Mouse (Mus musculus) thymus, adult 18-20 months (tissue): ENCODE results near the gene Sh3bgrl3.
A peak's percentile ranks its signal among the peaks of the same experiment; 100 is the strongest.

Experiments used
- DNase-seq, 2 experiments: peaks; one replicate each; pipeline ENCODE4 v3.0.0; 2022; ENCODE audit warnings: mixed read lengths in 2 of 2

Gene Sh3bgrl3

DNA sequence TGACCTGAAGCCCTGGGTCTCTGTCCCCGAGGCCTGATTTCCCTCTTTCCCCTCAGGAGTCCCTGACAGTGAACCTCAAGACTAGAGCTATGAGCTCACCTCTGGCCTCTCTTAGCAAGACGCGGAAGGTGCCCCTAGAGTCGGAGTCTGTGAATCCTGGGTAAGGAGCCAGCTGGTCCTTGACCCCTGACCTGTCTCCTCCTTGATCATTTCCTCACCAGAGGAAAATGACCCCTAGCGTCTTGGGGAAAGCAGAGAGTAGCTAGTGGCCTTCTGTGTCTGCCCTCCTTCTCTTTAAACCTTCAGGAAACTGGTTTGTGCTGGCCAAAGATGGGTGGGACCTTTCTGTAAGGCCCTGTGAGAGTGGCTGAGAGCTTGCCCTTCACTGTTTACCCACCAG lies 20.4 kb downstream of the Sh3bgrl3 start:
- DNase-seq, result no peak

DNA sequence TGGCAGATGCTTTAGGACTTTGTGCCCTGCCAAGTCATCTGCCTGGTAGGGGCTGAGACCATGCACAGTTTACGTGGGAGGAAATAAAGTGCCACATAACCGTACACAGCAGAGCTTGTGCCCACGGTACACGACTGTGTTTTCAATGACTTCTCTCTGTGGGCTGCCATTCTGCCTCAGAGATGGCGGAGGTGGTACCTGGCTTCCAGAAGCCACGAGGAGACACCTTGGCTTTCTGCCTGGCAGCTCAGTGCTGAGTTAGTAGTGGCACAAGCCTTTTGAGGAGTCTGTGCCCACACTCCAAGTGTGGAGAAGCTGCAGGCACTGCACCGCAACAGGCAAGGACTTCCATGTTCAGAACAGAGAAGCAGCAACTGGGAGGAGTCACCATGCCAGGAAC lies 20.9 kb downstream of the Sh3bgrl3 start:
- no peak for DNase-seq

GRCm38 (mm10) chr4:134106105-134106504 lies 22.5 kb downstream of the Sh3bgrl3 start:
- no peak for DNase-seq

DNA sequence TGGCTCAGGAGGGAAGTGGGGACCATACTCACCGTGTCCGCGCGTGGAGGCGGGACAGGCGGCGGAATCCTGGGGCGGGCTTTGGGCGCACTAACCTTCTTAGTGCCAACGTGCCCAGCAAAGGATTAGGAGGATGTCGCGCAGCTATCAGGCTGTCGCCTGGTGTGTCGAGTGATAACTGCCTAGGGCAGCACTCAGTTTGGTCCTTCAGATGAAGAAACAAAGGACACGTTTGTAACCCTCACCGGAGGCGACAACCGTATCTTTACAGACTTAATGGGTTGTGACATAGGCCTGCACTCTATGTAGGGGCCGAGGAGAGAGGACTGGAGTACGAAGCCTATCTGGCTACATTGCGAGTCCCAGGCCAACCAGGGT lies 25.9 kb downstream of the Sh3bgrl3 start:
- no peak for DNase-seq

DNA sequence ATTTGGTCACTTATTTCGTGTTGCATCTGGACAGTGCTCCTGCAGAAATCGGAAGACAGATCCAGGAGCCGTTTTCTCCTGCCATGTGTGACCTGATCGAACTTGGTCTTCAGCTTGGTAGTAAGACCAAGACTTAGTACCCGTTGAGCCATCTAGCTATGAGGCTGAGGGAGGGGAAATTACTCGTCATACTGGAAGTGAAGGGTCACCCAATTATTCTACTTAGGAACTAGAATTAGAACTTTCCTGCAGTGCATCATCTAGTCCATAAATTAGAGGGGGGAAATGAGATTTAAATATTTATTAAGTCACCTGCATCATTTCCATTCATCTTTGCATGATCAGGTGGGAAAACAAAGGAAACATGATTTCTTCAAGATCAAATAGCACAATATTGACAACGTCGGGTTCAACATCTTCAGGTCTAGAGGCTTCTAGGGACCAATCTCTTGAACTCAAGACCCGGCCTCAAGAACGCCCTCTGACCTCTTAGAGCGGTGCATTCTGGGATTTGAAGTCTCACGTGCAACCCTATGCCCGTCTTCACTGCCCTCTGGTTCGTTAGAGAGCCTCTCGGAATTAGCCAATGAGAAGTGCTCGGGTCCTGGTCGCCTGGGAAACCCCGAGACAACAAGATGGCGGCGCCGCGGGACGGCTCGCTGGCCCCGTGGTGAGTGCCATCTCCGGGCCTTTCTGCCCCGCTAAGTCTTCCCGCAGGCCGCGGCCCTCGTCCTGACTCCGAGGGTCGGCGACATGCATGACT lies 26.4 kb downstream of the Sh3bgrl3 start, which contains the start of gene Ubxn11:
TSS of gene Ubxn11 (plus strand) at position 592 of the 763 bp plus-strand sequence.
- DNase-seq, result peak; percentile 78 to 84

DNA sequence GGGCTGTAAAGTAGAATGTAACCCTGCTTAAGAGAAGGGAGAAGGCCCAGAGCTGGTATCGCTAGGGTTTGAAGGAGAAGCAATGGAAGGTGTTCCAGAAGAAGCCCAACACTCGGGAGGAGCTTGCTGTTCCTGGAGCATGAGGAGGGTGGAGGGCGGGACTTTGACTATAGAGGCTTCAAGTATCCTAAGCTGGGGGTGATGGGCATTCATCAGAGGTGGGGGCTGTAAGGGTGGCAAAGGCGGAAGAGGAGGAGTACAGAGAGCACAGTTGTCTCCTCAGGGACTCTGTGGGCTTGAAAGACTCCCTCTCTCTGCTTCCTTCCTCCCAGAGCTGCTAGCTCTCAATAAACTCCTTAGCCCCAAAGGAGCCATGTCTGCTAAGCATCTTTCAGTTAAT lies 28.3 kb downstream of the Sh3bgrl3 start:
- DNase-seq, result no peak

DNA sequence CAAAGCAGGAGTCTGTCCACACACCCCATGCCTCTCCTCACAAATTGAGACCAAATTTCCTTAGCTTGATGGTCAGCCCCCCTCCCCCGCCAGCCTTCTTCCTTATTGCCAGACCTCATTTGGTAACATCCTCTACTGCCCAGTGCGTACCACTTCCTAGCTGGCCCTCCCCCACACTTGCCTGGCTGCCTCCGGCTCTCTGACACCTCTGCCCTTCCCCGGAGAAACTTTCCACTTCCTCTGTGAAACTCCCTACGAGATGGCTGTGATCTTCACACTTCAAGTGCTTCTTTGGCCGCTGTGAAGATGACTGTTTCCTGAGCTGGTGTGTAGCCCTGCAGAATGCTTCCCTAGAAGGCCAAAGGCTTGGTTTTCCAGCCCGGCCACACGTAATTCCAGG lies 30.0 kb downstream of the Sh3bgrl3 start:
- DNase-seq, result peak; percentile 83 to 90

DNA sequence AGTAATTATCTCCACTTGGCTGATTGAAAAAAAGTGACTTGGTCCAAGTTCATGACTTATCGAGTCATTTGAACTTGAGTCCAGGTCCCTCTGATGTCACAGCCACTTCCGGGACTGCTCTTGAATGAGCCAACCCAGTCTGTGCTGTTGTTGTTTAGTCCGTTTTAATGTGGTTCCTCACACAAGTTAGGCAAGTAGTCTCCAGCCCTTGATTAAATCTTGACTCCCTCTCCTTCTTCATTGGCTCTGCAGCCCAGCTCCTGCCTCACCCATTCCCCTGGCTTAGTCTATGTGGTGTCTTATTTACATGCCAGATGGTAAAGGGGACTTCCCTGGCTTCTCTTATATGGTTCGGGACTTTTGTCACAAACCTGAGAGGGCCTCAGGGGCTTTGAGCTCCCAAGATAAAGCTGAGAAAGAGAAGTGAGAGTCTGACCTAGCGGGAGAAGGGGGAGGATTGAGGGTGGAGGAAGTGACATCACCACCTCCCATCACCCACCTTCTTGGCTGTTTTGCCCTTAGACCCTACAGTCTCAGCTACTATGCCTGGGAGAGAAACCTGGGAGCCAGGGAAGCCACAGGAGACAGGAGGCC lies 31.5 kb downstream of the Sh3bgrl3 start:
- peak in 1 of 2 experiments; percentile 62 for DNase-seq

GRCm38 (mm10) chr4:134096120-134096519 lies 32.5 kb downstream of the Sh3bgrl3 start:
- DNase-seq, result no peak

DNA sequence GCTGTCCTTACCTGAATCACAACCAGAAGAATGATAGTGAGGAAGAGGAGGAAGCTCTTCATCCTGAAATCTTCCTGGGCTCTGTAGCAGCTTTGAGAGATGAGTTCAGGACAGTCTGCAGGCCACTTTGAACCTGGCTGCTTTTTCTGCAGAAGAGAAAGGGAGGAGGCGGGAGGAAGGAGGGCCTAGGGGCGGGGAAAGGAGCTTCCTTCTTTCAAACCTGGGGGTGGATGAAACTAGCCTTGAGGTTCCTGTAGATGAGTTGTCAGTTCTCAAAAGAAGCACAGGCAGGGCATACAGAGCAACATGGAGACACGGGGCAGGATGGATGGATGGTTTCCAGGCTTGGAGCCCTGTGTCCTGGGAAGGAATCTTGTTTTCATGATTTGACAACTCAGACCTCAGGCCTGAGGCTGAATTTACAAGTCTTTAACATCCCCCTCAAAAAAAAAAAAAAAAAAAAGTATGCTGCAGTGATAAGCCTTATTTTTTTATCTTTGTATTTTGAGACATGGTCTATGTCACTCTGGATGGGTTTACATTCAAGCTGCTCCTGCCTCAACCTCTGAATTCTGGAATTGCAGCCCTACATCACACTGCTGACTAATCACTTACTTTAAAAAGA lies 33.6 kb downstream of the Sh3bgrl3 start, which contains the start of gene Cd52:
TSS of gene Cd52 (minus strand) at position 160 of the 625 bp plus-strand sequence.
- DNase-seq, result peak; percentile 77 to 89

GRCm38 (mm10) chr4:134094004-134094564 lies 34.5 kb downstream of the Sh3bgrl3 start:
- DNase-seq, result no peak

- peak; percentile 59 to 76 for DNase-seq
Observed at GRCm38 (mm10) chr4:134092382-134093288, 36.0 kb downstream of the Sh3bgrl3 start.

DNA sequence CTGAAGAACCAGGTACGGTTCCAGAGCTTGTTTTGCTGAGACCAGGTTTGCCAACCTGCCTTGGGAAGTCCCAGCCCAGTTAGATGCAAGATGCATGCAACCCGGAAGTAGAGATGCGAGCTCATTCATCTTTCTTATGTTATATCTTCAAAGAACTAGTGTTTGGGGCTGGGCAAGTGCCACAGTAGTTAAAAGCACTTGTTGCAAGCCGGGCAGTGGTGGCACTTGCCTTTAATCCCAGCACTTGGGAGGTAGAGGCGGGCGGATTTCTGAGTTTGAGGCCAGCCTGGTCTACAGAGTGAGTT lies 37.4 kb downstream of the Sh3bgrl3 start:
- DNase-seq, result no peak

DNA sequence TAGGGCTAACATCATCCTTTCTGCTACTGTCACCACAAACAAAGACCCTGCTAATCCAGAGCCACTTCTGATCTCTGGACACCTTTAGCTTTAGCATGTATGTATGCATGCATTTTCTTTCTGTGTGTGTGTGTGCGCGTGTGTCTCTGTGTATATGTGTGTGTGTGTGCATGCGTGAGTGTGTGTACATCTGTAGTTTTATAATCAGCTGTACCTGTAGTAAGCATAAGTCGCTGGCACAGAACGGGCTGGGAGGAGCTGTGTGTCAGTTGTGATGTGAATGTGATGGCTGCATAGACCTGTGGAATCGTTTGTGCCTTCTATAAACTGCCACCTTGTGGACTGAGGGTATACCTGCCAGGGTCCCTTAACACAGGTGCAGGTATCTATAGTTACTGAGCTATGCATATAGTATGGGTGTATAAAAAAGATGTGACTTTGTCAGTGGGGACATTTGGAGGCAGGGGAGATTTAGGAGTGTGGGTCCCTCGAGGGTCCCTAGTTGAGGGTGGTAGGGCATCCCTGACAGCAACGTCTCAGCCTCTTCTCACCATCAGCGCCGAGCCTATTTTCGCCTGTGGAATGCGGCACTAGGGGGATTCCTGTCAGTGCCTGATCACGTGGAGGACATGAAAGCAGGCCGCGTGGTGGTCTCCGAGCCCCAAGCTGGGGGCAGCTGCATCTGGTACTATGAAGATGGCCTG lies 37.9 kb downstream of the Sh3bgrl3 start:
- no peak for DNase-seq

GRCm38 (mm10) chr4:134089029-134089428 lies 39.6 kb downstream of the Sh3bgrl3 start:
- no peak for DNase-seq

GRCm38 (mm10) chr4:134087412-134087811 lies 41.2 kb downstream of the Sh3bgrl3 start:
- DNase-seq, result peak in 1 of 2 experiments; percentile 39

DNA sequence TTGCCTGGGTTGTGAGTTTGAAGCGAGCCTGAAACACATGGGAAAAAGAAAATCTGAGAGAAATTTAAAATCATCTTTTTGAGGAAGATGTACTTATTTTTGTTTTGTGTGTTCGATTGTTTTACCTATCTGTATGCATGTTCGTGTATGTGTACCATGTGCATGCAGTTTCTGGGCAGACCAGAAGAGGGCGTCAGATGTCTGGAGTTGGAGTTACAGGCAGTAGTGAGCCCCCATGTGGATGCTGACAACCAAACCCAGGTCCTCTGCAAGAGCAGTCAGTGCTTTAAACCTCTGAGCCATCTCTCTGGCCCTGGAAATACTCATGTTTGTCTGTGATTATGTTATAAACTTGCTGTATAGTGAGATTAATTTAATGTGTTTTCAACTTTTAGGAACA lies 43.6 kb downstream of the Sh3bgrl3 start:
- DNase-seq, result no peak

DNA sequence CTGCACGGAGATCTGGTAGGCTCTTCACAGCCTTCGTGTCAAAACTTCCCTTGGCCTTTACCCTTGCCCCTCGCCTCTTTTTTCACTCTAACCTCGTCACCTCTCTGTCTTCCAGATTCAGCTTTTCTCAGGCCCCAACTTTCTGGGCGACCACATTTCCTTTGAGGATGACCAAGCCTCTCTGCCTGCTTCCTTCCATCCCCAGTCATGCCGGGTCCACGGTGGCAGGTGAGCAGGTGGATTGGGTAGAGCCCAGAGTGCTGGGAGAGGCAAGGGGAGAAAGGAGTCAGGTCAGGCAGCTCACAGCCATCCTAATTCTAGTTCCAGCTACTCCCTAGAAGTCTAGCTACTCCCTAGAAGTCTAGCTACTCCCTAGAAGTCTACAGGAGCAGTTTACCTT lies 46.1 kb downstream of the Sh3bgrl3 start:
- DNase-seq, result no peak

DNA sequence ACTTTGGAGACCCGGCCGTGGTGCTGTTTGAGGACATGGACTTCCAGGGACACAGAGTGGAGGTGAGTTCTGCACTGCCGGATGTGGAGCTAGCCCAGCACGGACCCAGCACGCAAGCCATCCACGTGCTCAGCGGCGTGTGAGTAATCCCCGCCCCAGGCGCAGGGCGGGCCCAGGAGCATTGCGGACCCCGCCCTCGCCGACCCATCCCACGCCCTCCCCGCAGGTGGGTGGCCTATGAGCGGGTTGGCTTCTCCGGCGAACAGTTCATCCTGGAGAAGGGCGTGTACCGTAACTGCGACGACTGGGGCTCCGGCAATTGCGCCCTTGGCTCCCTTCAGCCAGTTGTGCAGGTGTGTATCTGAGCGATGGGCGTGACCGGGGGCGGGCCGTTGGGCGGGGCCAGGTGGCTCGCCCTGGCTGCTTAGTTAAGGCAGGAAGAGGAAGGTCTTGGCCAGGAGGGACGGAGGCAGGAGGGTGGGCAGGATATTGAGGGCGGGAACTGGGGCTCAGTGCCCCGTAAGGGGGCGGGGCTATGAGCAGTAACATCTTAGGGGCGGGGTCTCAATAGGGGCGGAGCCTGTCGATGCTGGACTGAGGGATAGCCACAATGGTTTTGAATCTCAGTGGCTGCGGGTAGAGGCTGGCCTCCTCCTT lies 46.7 kb downstream of the Sh3bgrl3 start:
- DNase-seq, result peak; percentile 75 to 87

GRCm38 (mm10) chr4:134080674-134081073 lies 47.9 kb downstream of the Sh3bgrl3 start:
- DNase-seq, result no peak

GRCm38 (mm10) chr4:134078694-134079093 lies 49.9 kb downstream of the Sh3bgrl3 start:
- DNase-seq, result peak; percentile 20 to 43
